Mouse (Mus musculus): Measurements from ENCODE around the gene Slc16a6.

DNA sequence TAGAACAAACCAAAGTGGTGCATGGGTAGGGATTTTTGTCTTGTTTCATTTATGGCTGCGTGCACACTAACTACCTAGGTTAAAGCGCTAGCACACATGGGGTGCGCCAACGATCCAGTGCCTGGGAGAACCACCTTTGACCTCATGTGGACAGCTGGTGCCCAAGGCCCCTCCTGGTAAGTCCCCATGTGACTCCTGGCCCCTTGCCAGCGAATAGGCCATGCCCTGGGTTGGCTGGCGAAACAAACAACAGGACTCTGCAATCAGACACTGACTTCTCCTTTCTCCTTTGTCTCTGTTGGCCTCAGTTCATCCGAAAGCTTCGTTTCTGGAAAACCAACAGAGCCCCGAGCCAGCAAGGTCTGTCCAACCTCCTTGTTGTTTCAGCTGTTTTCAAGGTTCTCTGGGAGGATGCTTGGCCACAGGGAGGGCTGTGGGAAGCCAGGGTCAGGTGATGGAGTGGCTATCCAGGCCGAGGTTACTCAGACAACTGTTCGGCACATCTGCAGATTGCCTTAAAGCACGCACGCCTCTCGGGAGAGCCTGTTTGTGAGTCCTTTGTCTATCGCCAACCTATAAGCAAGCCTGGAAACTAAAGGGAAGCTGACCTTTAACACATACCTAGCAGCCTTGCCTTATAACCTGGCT lies 12.1 kb upstream of the Slc16a6 start:
- TF ChIP-seq POLR2A (IDR thresholded peaks at IDR 0.05; ENCODE audit: insufficient read depth, low read depth, low read length) (no peak), EP300 (IDR thresholded peaks at IDR 0.05; ENCODE audit: insufficient read depth, low read depth, low read length) (no peak), CTCF (IDR thresholded peaks at IDR 0.05) (no peak)
